Mouse (Mus musculus) kidney, postnatal 25 days (tissue): ENCODE results near the gene Pla2g2f.

Experiments used
- DNase-seq, 2 experiments: peaks; one replicate each; pipeline ENCODE4 v3.0.0; 2021; ENCODE audit warnings: mixed read lengths in 2 of 2

Pla2g2f gene

DNA sequence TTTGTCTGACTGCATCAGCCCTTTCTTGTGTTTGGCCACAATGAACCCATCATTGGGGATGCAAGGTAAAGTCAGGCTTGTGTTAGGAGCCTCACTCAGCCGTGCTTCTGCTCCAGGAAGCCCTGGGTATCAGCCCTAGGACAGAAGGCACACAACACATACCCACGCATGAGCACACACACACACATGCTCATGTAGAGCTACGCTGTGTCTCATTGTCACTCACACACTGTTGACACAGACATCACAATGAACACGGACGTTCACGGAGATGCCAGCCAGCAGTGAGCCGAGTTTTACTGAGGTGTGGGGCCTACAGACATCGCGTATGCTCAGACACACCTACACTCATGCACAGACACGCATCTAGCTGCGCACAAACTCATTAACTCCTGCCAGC, 1.4 kb downstream of the Pla2g2f start:
- no peak for DNase-seq

- DNase-seq, result no peak
Observed at GRCm38 (mm10) chr4:138755439-138755838, 2.0 kb downstream of the Pla2g2f start.

DNA sequence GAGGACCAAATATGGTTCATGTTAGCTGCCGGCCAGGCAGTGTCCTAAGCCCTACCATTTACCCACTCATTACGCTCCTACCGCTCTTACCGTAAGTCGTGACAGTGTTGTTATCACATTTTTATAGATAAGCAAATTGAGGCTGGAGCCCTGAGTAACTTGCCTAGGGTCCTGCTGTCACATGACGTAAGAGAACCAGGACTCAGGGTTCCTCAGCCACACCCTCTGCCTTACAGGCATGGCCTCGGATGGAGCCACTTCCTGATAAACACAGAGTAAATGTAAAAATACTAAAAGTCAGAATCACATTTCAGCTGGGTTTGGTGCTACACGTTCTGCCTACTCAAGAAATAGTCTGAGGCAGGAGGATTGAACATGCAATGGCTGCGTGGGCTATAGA, 3.0 kb downstream of the Pla2g2f start:
- DNase-seq, result no peak

DNA sequence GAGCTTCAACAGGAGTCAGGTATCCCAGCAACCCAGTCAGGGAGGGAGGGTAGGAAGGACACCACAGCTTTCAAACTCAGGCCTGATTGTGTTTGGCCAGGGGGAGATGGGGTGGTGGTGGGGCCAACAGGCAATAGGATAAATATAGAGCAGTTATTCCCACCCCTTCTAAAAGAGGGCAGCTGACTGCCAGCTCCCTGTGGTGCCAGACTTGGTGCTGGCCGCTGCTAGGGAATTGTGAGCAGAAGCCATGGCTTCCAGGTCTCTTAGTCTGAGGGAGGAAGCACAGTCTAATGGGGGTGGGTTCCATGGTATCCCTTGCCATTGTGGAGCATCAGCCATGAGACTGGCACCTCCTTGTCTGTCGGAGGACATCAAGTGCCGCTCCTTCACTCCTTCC, 3.8 kb downstream of the Pla2g2f start:
- DNase-seq, result no peak

DNA sequence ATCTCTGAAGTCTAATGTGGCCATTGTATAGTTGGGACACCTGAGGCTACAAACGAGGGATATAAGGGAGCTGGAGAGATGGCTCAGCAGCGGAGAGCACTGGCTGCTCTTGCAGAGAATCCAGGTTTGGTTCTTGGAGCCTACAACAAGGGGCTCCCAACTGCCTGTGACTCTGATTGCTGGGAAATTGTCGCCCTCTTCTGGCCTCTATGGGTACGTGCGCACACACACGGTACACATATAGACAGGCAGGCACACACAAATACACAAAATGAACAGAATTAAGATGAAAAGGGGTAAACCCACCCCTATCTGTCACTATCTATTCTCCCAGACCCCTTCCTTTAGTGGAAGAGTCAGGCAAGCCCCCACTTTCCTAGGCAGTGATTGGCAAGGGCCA, 4.8 kb downstream of the Pla2g2f start:
- no peak for DNase-seq

GRCm38 (mm10) chr4:138748369-138749072, 8.9 kb downstream of the Pla2g2f start:
- peak; percentile 40 to 58 for DNase-seq

- peak in 1 of 2 experiments; percentile 40 for DNase-seq
Observed at GRCm38 (mm10) chr4:138747851-138748250, 9.6 kb downstream of the Pla2g2f start.

DNA sequence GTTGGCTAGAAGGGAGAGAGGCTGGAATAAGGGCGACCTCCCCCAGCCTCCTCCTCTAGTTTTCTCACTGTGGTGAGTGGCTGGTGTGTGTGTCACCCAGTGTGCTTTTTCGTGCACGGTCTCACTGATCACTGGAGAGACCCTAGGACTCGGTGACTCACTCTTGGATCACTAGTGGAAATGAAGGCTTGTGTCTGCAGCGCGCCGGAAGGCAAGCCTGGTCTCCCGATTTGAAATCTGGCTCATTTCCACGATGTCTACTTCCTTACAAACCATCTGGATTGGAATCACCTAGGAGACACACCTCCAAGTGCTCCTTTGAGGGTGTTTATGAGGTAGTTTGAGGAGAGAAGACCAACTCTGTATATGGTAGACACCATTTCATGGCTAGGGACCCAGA, 10.6 kb downstream of the Pla2g2f start:
- no peak for DNase-seq

DNA sequence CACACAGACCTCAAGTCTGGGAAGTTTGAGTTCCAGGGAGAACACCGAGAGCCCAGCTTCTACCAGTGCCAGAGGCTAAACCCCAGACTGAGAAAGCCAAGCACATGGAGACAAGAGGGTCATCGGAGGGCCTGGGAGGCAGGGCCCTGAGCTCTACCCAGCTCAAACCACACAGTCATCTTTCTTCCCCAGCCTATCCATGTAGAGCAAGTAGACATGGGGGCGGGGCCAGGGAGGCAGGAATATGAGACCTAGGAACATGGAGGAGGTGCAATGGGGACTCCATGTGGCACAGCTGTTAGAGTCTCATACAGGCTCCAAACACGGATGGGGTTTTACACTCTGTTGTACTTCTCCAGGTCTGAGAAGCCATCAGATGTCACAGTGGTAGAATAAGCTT, 11.5 kb downstream of the Pla2g2f start:
- DNase-seq, result peak; percentile 75 to 83

DNA sequence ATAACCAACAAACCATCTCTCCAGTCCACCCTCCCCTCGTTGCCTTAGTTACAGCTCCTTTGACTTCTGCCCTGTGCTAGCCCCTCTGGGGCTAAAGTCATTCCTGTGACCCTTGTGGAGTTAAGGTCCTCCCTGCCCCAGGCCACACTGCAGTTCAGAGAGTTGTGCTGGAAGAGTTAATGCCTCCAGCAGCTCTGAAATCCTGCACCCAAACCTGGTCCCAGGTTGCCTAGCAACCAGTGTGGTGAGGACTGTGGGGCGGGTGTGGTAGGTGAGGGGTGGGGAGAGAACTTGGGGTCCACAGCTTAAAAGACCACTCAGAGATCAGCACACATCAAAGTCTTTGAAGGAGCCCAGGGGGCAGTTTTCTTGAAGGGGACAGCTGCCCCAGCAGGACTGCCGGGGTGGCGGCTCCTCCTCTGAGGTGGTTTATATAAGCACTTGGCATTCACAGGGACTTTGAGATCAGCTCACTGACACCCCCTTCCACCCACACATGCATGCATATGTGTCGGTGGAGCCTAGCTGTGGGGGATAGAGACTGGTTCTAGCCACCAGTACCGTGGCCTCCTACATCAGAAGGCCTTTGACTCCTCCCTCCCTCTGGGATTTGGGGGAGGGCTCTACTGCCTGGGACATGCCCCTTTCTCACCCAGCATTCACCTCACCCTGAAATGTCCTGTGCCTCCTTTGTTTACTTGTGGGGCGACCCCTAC, 18.1 kb downstream of the Pla2g2f start:
- DNase-seq, result no peak

- peak in 1 of 2 experiments; percentile 42 for DNase-seq
Observed at GRCm38 (mm10) chr4:138737031-138737430, 20.4 kb downstream of the Pla2g2f start, which contains the start of gene Ubxn10. TSS of gene Ubxn10 (minus strand) at chr4:138737167.

GRCm38 (mm10) chr4:138734863-138735262, 22.6 kb downstream of the Pla2g2f start:
- DNase-seq, result no peak

DNA sequence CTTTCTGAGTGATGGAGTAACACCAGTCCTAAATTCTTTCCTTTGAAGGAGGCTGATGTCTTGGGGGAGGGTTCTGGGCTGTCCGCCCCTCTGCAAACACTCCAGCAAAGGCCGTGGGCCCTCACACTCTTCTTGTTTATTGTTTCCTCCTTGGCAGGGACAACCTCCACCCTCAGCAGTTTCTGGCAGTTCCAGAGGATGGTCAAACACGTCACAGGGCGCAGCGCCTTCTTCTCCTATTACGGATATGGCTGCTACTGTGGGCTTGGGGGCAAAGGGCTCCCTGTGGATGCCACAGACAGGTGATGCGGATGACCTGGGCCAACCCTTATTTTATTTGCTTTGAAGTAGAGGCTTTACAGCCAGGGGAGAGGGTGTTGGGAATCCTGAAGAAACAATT, 23.3 kb downstream of the Pla2g2f start:
- peak; percentile 56 to 76 for DNase-seq

GRCm38 (mm10) chr4:138729018-138729703, 28.3 kb downstream of the Pla2g2f start:
- peak; percentile 78 to 91 for DNase-seq

DNA sequence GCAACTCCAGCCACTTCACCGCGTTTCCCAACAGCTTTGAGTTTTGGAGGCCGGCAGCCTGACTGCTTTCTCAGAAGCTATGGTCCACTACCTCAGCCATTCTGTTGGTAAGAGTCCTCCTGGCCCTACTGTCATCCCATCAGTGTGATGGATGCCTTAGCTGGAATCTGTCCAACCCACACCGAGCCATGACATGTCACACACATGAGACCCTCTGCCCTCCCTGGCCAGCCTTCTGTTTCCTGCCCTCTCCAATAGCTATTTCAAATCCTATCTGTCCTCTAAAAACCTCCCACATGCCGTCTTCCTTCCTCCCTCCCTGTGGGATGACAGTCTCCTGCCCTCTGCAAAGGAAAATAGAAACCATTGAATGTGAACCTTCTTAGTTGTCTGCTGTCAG, 31.7 kb downstream of the Pla2g2f start:
- DNase-seq, result peak; percentile 56 to 66

DNA sequence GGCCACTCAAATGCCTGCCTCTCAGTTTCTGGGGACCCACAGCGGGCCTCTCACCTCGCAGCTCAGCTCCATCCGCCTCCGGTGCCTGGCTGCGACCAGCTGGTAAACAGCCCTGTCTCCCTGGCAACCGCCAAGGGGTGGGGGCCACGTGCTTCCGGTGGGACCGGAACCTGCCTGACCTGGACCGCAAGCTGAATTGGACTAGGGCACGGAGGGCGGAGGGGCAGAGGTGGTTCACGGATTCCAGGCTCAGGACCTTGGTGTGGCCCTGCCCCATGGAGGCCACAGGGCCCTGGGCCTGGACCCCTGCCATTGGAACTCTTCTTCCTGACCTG, 32.3 kb downstream of the Pla2g2f start:
- DNase-seq, result peak; percentile 90 to 97

DNA sequence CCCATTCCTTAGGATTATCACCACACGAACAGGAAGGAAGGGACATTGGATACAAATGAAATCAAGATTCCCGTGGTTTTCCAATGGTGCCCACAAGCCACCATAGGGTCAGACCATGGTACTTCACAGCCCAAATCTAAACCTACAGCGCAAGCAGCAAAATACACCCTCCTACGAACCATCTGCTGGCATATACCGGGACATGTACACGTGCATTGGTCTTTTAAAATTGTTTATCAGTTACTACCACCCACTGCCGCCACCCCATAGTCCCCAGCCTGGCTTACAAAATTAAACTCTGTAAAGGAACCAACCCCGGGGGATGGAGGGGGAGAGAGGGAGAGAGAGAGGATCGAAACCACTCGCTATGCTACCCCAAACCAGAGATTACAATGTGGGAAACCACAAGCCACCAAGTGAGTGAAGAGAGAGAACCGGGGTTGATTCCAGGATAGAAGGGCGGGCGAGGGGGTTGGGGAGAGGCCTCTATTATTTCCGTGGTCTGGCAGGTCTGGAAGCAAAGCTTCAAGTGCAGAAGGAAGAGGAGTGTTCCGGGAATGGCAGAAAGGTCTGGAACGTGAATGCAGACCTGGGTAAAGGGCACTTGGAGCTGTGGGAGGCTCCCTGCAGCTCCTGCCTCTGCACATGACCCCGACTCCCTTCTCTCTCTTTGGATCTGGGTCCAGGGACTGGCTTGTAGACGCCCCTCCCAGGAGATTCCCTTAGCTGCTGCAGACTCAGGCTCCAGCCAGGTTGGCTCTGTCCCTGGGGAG, 32.9 kb downstream of the Pla2g2f start, which contains the start of gene Pla2g2c:
Gene Pla2g2c, plus strand, starts transcription at position 439 of the 773 bp plus-strand sequence.
- no peak for DNase-seq

DNA sequence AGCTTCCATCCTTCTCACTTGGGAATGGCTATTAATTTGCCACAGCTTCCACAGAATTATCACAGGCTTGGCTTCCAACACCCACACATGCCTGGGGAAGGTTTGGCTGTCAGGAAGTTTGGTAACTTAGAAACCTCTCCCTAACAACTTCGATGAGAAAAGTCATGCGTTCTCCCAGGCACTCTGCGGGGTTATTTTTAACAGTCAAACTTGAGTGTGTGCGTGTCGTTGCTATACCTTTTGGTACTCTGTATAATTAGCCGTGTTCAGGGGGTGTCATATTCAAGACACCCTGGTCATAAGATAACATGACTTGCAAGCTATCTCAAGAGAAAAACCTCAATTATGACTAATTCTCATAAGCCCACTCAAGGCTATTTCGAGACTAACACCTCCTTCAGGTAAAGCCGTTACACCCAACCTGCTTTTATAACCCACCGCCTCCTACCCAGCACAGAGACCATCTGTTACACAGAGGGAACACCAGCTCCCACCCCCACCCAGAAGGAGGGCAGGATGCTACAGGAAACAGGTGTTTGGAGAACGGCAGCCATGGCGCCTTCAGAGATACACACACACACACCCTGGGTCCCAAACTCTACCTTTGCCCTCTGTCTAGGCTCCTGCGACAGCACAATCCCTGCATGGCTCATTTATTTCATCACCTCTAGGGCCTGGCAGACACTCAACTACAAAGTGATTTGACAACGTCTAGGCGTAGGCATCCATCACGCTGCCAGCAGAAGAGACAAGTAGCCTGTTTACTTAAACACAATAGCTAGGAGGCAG, 33.7 kb downstream of the Pla2g2f start:
- DNase-seq, result peak; percentile 71 to 81

DNA sequence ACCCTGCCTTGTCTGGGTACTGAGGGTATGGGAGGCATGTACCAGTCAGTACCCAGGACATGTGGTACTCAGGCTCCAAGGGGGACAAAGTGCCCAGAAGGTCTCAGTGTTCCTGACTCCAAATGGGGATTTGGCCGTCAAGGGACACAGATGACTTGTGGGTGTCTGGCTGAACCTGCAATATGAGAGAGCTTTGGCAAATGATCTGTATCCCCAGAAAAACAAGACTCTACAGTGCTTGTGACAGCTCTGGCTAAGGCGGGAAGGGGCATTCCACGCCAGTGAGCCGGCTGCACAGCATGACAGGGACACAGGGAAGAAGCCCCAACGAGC, 38.2 kb downstream of the Pla2g2f start:
- no peak for DNase-seq

DNA sequence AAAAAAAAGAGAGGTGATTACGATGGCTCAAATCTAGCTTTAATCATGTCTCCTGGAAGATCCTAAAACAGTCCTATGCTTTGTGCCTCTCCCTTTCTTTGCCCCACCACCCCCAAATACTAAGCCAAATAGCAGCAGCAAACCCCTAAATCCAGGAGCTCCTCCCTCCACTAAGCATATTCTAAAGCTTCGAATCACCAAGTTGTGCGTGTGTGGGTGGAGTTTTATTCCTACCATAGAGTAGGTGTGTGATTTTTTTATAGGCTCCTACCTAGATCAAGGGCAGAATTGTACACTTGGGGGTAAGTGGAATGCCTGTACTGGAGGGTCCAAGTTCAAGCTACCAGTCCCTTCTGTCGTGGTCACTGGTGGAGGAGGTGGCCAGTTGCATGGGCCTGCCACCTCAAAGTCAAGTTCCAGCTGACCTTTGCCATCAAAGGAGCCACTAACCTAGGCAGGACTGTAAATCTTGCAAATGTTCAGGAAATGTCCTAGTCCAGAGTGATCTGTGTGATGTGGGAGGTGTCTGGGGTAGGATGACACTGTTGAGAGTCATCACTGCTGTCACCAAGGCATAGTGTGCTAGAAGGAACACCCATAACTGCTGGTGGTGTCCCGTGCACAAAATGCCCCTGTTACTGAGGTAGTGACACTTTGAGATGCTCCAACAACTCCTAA, 38.7 kb downstream of the Pla2g2f start:
- DNase-seq, result no peak

- no peak for DNase-seq
Observed at GRCm38 (mm10) chr4:138716697-138717096, 40.7 kb downstream of the Pla2g2f start.

- DNase-seq, result peak in 1 of 2 experiments; percentile 45
Observed at GRCm38 (mm10) chr4:138714186-138714585, 43.2 kb downstream of the Pla2g2f start.
